Mouse (Mus musculus) retina, adult 2 months (tissue): ENCODE data around the gene Hyal3.

Experiments
- DNase-seq: peaks from one replicate; pipeline ENCODE4 v3.0.0-alpha.2; 2012; ENCODE audit warnings: low read depth, low spot score

The Hyal3 gene

GRCm38 (mm10) chr9:107580501-107581317, at the start of gene Hyal3:
Hyal3 (plus strand) TSS chr9:107580818.
- DNase-seq = no peak

GRCm38 (mm10) chr9:107533791-107534407, 46.7 kb upstream of the Hyal3 start, which contains the start of gene Tmem115:
Tmem115 (plus strand) TSS chr9:107533945.
- peak; percentile 90 for DNase-seq

GRCm38 (mm10) chr9:107534408-107535202, 46.0 kb upstream of the Hyal3 start:
- no peak for DNase-seq

GRCm38 (mm10) chr9:107538231-107538630, 42.4 kb upstream of the Hyal3 start:
- DNase-seq = no peak

- DNase-seq = no peak
These were observed 41.9 kb upstream of the Hyal3 start for GRCm38 (mm10) chr9:107538711-107539110.

GRCm38 (mm10) chr9:107539940-107540339, 40.7 kb upstream of the Hyal3 start:
- DNase-seq = no peak

- DNase-seq = no peak
These were observed 40.2 kb upstream of the Hyal3 start for GRCm38 (mm10) chr9:107540420-107540819.

GRCm38 (mm10) chr9:107541005-107541404, 39.6 kb upstream of the Hyal3 start:
- no peak for DNase-seq

- DNase-seq = peak; percentile 83
These were observed 38.9 kb upstream of the Hyal3 start, which contains the start of the genes Cyb561d2 and Nprl2 for GRCm38 (mm10) chr9:107541474-107542351. Cyb561d2 (minus strand) TSS chr9:107542193. Nprl2 (plus strand) TSS chr9:107542226.

- no peak for DNase-seq
These were observed 38.3 kb upstream of the Hyal3 start for GRCm38 (mm10) chr9:107542352-107542686.

GRCm38 (mm10) chr9:107542721-107543120, 37.9 kb upstream of the Hyal3 start:
- DNase-seq = no peak

- DNase-seq = no peak
These were observed 37.3 kb upstream of the Hyal3 start for GRCm38 (mm10) chr9:107543299-107543698.

- no peak for DNase-seq
These were observed 36.4 kb upstream of the Hyal3 start for GRCm38 (mm10) chr9:107544196-107544700.

- DNase-seq = no peak
These were observed 35.9 kb upstream of the Hyal3 start for GRCm38 (mm10) chr9:107544729-107545128.

- DNase-seq = no peak
These were observed 35.4 kb upstream of the Hyal3 start for GRCm38 (mm10) chr9:107545199-107545598.

- no peak for DNase-seq
These were observed 35.0 kb upstream of the Hyal3 start for GRCm38 (mm10) chr9:107545602-107546001.

- DNase-seq = no peak
These were observed 33.6 kb upstream of the Hyal3 start, which contains the start of gene Zmynd10 for GRCm38 (mm10) chr9:107547026-107547425. Zmynd10 (plus strand) TSS chr9:107547298.

- DNase-seq = no peak
These were observed 32.7 kb upstream of the Hyal3 start for GRCm38 (mm10) chr9:107547957-107548356.

GRCm38 (mm10) chr9:107548820-107549219, 31.8 kb upstream of the Hyal3 start:
- no peak for DNase-seq

GRCm38 (mm10) chr9:107549297-107550074, 31.1 kb upstream of the Hyal3 start:
- DNase-seq = no peak
